Mouse (Mus musculus) forebrain, embryonic 16.5 days (tissue): ENCODE results near the gene Atp13a2. TPM values are rescaled to one million over a fixed set of nuclear protein-coding genes. Genes with fewer than 3 reads are reported as not detected.

Experiments
- ATAC-seq: fragments of 200-750 bp; cut with Nextera tagmentation; 2 replicates; pipeline ENCODE4 v1.8.0; 2017; ENCODE audit warnings: mild to moderate bottlenecking, moderate library complexity
- H3K27ac ChIP-seq: fragments of 300-500 bp; sonication (generic); 2 replicates; pipeline ENCODE4 v1.5.1; 2014; ENCODE audit warnings: low read length, control low read depth
- H3K27me3 ChIP-seq: fragments of 300-500 bp; sonication (generic); replicated peaks from 2 replicates; pipeline ENCODE4 v1.6.1; 2014; ENCODE audit warnings: low read length; ENCODE audit not compliant: control insufficient read depth, insufficient read depth
- H3K36me3 ChIP-seq: fragments of 300-500 bp; sonication (generic); 2 replicates; pipeline ENCODE4 v1.6.1; 2014; ENCODE audit not compliant: control insufficient read depth, insufficient read depth
- H3K4me1 ChIP-seq: fragments of 300-500 bp; sonication (generic); replicated peaks from 2 replicates; pipeline ENCODE4 v1.6.1; 2014; ENCODE audit warnings: low read length; ENCODE audit not compliant: control insufficient read depth, insufficient read depth
- H3K4me2 ChIP-seq: fragments of 300-500 bp; sonication (generic); 2 replicates; pipeline ENCODE4 v1.6.1; 2014; ENCODE audit warnings: mild to moderate bottlenecking, low read length, control low read depth
- H3K4me3 ChIP-seq: fragments of 300-500 bp; sonication (generic); replicated peaks from 2 replicates; pipeline ENCODE4 v1.5.1; 2014; ENCODE audit warnings: mild to moderate bottlenecking, low read length, control low read depth
- H3K9ac ChIP-seq: fragments of 300-500 bp; sonication (generic); replicated peaks from 2 replicates; pipeline ENCODE4 v1.6.1; 2014; ENCODE audit warnings: low read depth, low read length, control low read depth
- H3K9me3 ChIP-seq: fragments of 300-500 bp; sonication (generic); 2 replicates; pipeline ENCODE4 v1.6.1; 2016; ENCODE audit warnings: low read length; ENCODE audit not compliant: control insufficient read depth
- WGBS: fragments of 180-500 bp; shearing (Covaris S2); extraction: QIAGEN DNeasy Blood & Tissue Kit; methylation state at CpG from one replicate; pipeline ENCODE4 v1.1.7; 2014; 5-methylcytosine and 5-hydroxymethylcytosine counted together
- polyA plus RNA-seq: library from polyadenylated mRNA; unstranded; fragments of >200 nt; fragmentation: Nextera tagmentation; extraction: Ambion mirVana; gene quantifications from 2 replicates; pipeline ENCODE4 v1.2.1, GENCODE M21; 2015

Gene Atp13a2
- polyA plus RNA-seq, 1 experiment from 2014 or later: 142 TPM

DNA sequence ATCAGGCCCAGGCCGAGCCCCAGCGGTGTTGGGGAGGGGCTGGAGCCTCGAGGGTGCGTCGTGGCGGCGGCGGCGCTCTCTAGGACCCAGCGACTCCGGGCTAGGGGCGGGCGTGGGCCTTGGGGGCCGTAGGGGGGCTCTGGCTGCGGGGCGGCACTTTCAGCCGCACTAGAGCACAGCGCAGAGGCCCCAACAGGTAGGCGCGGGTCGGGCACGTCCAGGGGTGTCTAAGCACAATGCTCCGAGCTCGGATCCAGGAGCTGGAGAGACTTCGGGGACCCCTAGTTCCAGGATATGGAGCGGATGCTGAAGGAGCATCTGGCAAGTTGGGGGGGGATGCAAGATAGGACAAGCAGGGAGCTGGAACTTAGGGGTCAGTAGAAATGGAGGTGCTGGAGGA is 23.9 kb downstream of the Atp13a2 start:
- H3K9me3 ChIP-seq: no peaks in the 10 kb centered on the region
- no peaks in the 10 kb centered on the region for H3K27me3 ChIP-seq
- peaks cover 29% of the 10 kb centered on the region for H3K4me1 ChIP-seq
- peak; percentile 86 for ATAC-seq
- H3K4me2 ChIP-seq: peak overlapping the region; percentile 94
- H3K27ac ChIP-seq: peak overlapping the region; percentile 93
- 0% methylated on average over 22 of the region's 26 CpGs for WGBS
- H3K4me3 ChIP-seq: peak overlapping the region; percentile 91
- H3K9ac ChIP-seq: peak overlapping the region; percentile 92
- H3K36me3 ChIP-seq: peaks cover 26% of the 10 kb centered on the region

DNA sequence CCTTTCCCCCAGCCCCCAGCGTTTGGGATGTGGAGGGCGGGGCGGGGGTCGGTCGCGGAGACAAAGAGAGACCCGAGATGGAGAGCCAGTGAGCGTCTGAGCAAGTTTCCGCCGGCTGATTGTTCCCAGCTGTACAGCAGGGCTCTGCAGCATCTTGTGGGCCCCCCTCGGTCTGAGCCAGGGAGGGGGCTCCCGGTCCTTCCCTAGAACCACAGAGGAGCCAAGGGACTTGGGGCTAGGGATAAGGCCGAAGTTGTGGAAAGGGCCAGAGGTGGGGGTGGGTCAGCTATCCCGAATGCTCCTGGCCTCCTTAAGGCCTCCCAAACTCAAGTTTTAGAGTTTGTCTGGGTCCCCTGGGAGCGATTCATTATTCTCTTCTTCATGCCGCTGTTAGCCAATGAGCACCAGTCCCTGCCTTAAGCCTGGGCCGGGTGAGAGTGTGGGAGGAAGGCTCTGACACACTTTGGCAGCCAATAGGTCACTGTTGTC is 24.3 kb downstream of the Atp13a2 start:
- Histone ChIP-seq H3K27ac (peak overlapping the region; percentile 93), H3K36me3 (peaks cover 24% of the 10 kb centered on the region), H3K9me3 (no peaks in the 10 kb centered on the region), H3K4me1 (peaks cover 29% of the 10 kb centered on the region), H3K4me2 (peak overlapping the region; percentile 94), H3K9ac (peak overlapping the region; percentile 92), H3K4me3 (peak overlapping the region; percentile 91), H3K27me3 (no peaks in the 10 kb centered on the region)
- WGBS: 0% methylated on average over 15 of the region's 17 CpGs
- peak; percentile 41 for ATAC-seq

GRCm38 (mm10) chr4:141011556-141012328 is 25.1 kb downstream of the Atp13a2 start:
- no peaks in the 10 kb centered on the region for H3K27me3 ChIP-seq
- H3K4me3 ChIP-seq: peak overlapping the region; percentile 91
- peak; percentile 52 for ATAC-seq
- peaks cover 29% of the 10 kb centered on the region for H3K4me1 ChIP-seq
- peak overlapping the region; percentile 93 for H3K27ac ChIP-seq
- H3K9ac ChIP-seq: peak overlapping the region; percentile 92
- peak overlapping the region; percentile 94 for H3K4me2 ChIP-seq
- peaks cover 19% of the 10 kb centered on the region for H3K36me3 ChIP-seq
- no peaks in the 10 kb centered on the region for H3K9me3 ChIP-seq
- WGBS: 27% methylated on average over 14 of the region's 14 CpGs

- Histone ChIP-seq H3K9me3 (no peaks in the 10 kb centered on the region), H3K4me2 (peak overlapping the region; percentile 94), H3K4me3 (peak overlapping the region; percentile 91), H3K27ac (peak overlapping the region; percentile 93), H3K36me3 (peaks cover 14% of the 10 kb centered on the region), H3K27me3 (no peaks in the 10 kb centered on the region), H3K9ac (peak overlapping the region; percentile 92), H3K4me1 (peaks cover 29% of the 10 kb centered on the region)
- ATAC-seq: no peak
- WGBS: 33% methylated on average over 10 of the region's 10 CpGs
These were observed 25.9 kb downstream of the Atp13a2 start for GRCm38 (mm10) chr4:141012558-141012957.

DNA sequence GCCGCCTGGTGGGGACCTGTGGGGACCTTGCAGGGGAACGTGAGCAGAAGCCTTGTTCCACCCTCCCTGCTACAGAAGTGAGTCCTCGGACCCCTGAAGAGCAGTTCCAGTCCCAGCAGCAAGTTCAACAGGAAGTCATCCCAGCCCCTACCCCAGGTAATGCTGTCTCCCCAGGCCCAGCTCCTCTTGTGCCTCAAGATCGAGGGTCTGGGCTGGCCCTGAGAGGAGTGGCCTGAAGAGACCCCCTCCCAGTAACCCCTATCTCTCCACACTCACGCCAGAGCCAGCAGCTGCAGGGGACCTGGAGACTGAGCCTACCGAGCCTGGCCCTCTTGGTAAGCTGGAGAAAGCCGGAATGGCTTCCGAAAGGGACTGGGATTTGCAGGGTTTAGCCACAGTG is 27.4 kb downstream of the Atp13a2 start:
- Histone ChIP-seq H3K9me3 (no peaks in the 10 kb centered on the region), H3K27me3 (no peaks in the 10 kb centered on the region), H3K4me1 (peaks cover 31% of the 10 kb centered on the region), H3K36me3 (peaks cover 14% of the 10 kb centered on the region), H3K4me3 (no peak overlapping the region), H3K4me2 (no peak overlapping the region), H3K27ac (no peak overlapping the region), H3K9ac (no peak overlapping the region)
- no peak for ATAC-seq
- 69% methylated on average over 8 of the region's 8 CpGs for WGBS

GRCm38 (mm10) chr4:141014856-141015255 is 28.2 kb downstream of the Atp13a2 start:
- peaks cover 37% of the 10 kb centered on the region for H3K4me1 ChIP-seq
- no peaks in the 10 kb centered on the region for H3K27me3 ChIP-seq
- no peak overlapping the region for H3K4me3 ChIP-seq
- H3K4me2 ChIP-seq: no peak overlapping the region
- H3K9me3 ChIP-seq: no peaks in the 10 kb centered on the region
- 93% methylated on average over 11 of the region's 11 CpGs for WGBS
- peaks cover 14% of the 10 kb centered on the region for H3K36me3 ChIP-seq
- H3K27ac ChIP-seq: no peak overlapping the region
- ATAC-seq: no peak
- no peak overlapping the region for H3K9ac ChIP-seq

DNA sequence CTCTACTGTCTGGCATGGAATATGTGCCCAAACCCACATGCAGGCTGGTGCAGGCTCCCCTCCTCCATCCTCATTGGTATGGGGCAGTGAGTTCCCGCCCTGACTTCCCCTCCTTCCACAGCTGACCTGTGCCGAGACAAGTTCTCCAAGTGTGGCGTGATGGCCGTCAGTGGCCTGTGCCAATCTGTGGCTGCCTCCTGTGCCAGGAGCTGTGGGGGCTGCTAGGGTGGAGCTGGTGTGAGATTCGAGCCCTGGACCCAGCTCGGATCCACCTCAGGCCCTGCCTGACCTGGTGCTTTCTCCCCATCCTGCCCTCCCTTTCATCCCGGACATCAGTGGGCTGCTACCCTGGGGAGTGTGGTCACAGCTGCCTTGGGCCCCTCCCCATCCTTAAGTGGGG is 28.7 kb downstream of the Atp13a2 start:
- H3K27me3 ChIP-seq: no peaks in the 10 kb centered on the region
- H3K9me3 ChIP-seq: no peaks in the 10 kb centered on the region
- H3K27ac ChIP-seq: no peak overlapping the region
- peaks cover 37% of the 10 kb centered on the region for H3K4me1 ChIP-seq
- H3K36me3 ChIP-seq: peaks cover 14% of the 10 kb centered on the region
- H3K9ac ChIP-seq: no peak overlapping the region
- H3K4me2 ChIP-seq: no peak overlapping the region
- 65% methylated on average over 7 of the region's 7 CpGs for WGBS
- no peak for ATAC-seq
- no peak overlapping the region for H3K4me3 ChIP-seq

GRCm38 (mm10) chr4:141016311-141016710 is 29.6 kb downstream of the Atp13a2 start:
- ATAC-seq: no peak
- H3K27ac ChIP-seq: no peak overlapping the region

GRCm38 (mm10) chr4:141017657-141018436 is 31.2 kb downstream of the Atp13a2 start:
- Histone ChIP-seq H3K4me3 (no peak overlapping the region), H3K27ac (no peak overlapping the region), H3K4me1 (peaks cover 39% of the 10 kb centered on the region), H3K9ac (no peak overlapping the region), H3K36me3 (peaks cover 14% of the 10 kb centered on the region), H3K4me2 (no peak overlapping the region), H3K9me3 (no peaks in the 10 kb centered on the region), H3K27me3 (no peaks in the 10 kb centered on the region)
- ATAC-seq: no peak
- 76% methylated on average over 29 of the region's 29 CpGs for WGBS

More at GRCm38 (mm10) chr4:141016311-141016710, 29.6 kb downstream of the Atp13a2 start:
- Histone ChIP-seq H3K27me3 (no peaks in the 10 kb centered on the region), H3K4me2 (no peak overlapping the region), H3K4me1 (peaks cover 45% of the 10 kb centered on the region), H3K9ac (no peak overlapping the region), H3K4me3 (no peak overlapping the region), H3K9me3 (no peaks in the 10 kb centered on the region), H3K36me3 (peaks cover 14% of the 10 kb centered on the region)
- 82% methylated on average over 9 of the region's 9 CpGs for WGBS
